Mouse (Mus musculus) thymus, postnatal 4 days (tissue): ENCODE data around the gene Mdm2.
A peak's percentile ranks its signal among the peaks of the same experiment; 100 is the strongest.

ENCODE experiments used
- DNase-seq: peaks from one replicate; pipeline ENCODE4 v3.0.0; 2021

Gene Mdm2

DNA sequence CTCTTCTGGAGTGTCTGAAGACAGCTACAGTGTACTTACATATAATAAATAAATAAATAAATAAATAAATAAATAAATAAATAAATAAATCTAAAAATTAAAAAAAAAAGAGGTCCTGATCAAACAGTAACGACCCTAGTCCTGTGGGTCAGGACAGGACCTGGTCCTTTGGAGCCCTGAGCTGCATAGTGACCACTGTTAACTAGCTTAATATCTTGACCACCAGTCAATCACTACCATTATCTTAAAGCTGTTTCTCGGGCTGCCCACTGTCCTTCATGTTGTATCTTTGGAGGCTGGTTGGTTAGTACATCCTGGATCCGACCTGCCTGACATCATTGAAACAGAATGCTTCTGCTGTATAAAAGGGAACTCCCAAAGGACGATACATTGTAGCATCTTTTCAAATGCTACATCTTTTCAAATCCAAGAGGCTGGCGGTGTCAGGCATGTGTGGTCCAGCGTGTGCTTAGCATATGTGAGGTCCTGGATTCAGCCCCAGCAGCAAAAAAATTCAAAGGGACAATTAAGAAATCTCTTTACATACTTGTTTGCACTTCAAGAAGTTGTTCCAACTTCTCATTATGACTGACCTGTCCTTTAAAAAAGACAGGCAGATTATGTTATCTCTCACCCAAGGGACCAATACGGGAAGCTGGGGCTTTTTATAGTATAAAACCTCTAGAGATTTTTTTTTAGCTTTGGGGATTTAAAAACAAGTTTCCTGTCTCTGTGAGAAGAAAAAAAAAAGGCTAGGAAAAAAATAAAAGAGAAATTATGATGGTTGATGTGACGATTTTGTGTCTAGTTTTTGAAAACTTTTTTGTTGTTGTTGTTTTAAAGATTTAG lies 57.4 kb downstream of the Mdm2 start:
- DNase-seq, result no peak

DNA sequence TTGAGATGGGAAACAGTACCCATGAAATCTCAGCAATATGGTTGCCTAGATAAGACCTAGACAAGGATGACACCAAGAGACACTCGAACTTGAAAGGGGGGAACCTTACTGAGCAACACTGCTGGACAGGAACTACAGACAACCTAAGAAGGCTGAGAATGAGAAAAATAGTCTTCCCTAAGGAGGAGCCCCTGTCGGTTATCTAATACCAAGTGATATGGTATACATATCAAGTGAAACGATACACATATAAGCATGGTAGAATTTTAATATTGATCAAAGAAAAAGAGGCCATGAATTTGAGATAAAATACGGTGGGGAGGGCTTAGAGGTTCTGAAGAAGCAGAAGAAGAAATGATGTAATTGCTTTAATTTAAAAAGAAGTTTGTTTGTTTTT lies 58.2 kb downstream of the Mdm2 start:
- no peak for DNase-seq

GRCm38 (mm10) chr10:117651587-117652377 lies 58.8 kb downstream of the Mdm2 start:
- peak; percentile 58 for DNase-seq

GRCm38 (mm10) chr10:117650725-117651124 lies 59.8 kb downstream of the Mdm2 start:
- DNase-seq, result no peak

- no peak for DNase-seq
Measured at GRCm38 (mm10) chr10:117650042-117650655, 60.4 kb downstream of the Mdm2 start.

GRCm38 (mm10) chr10:117649292-117650041 lies 61.1 kb downstream of the Mdm2 start:
- no peak for DNase-seq

- no peak for DNase-seq
Measured at GRCm38 (mm10) chr10:117648643-117649042, 61.9 kb downstream of the Mdm2 start.

DNA sequence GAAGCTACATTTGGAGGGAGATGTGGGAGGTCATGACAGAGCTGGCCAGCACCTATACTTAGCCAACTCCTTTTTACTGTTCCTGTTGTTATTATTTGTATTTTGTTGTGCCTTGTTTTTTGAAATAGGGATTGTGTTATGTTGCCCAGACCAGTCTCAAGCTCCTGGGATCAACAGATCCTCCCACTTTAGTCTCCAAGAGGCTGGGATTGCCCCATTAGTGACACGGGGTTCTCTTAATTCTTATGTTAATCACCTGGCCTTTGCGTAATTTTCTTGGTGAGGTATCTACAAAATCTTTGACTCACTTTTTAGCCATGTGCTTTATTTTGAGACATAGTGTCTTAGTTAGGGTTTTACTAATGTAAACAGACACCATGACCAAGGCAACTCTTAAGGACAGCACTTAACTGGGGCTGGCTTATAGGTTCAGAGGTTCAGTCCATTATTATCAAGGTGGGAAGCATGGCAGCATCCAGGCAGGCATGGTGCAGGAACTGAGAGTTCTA lies 62.5 kb downstream of the Mdm2 start:
- DNase-seq, result no peak

- no peak for DNase-seq
Measured at GRCm38 (mm10) chr10:117647158-117647505, 63.4 kb downstream of the Mdm2 start.

GRCm38 (mm10) chr10:117646482-117647157 lies 63.9 kb downstream of the Mdm2 start:
- DNase-seq, result no peak

DNA sequence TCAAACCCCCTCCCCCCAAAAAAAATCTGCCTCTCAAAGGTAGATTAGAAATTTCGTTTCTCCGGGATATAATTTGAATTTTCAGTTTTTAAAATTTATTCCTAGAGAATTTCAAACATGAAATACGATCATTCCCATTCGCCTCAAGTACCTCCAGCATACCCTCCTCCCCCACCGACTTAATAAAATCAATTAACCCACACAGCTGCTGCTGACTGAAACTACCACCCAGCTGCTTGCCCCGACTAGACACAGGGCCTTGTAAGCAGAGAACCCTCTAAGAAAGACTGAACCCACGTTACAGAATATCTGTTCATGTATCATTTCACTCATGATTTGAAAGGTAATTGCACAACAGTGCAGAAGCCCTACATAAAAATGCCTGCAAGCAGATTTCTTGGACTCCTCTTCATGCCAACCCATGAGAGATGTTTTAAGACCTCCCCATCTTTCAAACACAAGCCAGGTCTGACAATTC lies 65.0 kb downstream of the Mdm2 start:
- no peak for DNase-seq

DNA sequence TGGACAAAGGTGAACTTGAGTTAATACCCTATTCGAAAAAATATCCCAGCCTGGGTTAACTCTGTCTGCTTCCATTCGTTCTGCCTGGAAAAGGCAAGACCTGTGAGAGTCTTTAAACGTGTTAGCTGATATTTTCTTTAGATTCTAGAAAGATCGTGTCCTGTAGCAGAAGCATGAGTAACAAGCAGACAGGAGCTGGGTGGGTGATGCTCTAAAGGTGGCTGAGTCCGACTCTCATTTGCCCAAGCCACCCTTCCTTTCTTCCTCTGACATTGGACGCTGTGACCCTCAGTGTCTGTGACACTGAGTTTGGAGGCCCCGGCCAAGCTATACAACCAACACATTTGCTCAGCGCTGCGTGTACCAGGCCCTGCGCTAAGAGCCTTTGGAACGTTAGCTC lies 65.7 kb downstream of the Mdm2 start:
- no peak for DNase-seq

GRCm38 (mm10) chr10:117644429-117644748 lies 66.2 kb downstream of the Mdm2 start:
- no peak for DNase-seq

GRCm38 (mm10) chr10:117643711-117644428 lies 66.7 kb downstream of the Mdm2 start:
- DNase-seq, result no peak

GRCm38 (mm10) chr10:117643302-117643701 lies 67.3 kb downstream of the Mdm2 start:
- no peak for DNase-seq

DNA sequence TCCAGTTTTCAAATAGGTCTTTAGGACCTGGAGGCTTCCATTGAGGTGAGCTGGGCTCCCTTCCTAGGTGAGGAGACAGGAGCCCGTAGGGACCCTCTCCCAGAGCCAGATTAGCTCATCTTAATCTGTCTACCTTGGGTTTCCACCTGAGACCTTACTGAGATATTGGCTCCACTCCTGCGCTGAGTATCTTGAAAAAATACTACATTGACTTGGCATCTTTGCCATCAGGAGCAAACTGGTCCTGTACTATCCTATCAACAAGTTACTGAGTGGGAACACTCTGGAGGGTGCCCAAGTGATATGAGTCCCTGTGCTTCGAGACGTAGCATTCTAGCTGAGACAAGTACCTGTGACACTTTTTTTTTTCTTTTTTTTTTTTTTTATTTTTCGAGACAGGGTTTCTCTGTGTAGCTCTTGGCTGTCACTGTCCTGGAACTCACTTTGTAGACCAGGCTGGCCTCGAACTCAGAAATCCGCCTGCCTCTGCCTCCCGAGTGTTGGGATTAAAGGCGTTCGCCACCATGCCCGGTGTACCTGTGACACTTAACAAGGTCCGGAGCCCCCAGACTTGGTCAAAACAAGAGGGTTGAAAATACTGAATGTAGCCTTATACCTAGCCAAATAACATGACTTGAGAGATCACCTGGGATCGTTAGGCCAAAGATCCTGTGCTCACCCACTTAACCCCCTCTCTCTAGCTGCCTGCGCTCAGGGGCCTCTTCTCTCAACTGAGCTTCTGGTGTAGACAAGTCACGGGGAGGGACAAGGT lies 67.9 kb downstream of the Mdm2 start:
- no peak for DNase-seq

GRCm38 (mm10) chr10:117642201-117642450 lies 68.4 kb downstream of the Mdm2 start:
- DNase-seq, result no peak

- DNase-seq, result no peak
Measured at GRCm38 (mm10) chr10:117641400-117642200, 69.0 kb downstream of the Mdm2 start.

GRCm38 (mm10) chr10:117640595-117641078 lies 69.9 kb downstream of the Mdm2 start:
- DNase-seq, result no peak
